Mouse (Mus musculus) small intestine, adult 2 months (tissue): ENCODE measurements around the gene Acat1. TPM values are rescaled to one million over a fixed set of nuclear protein-coding genes. Genes with fewer than 3 reads are reported as not detected.

Source experiments
- H3K27ac ChIP-seq: fragments of 200-500 bp; 2 replicates; pipeline ENCODE4 v1.5.1; 2012; ENCODE audit warnings: low read depth, low read length, control low read depth, inconsistent platforms; ENCODE audit not compliant: insufficient read depth
- H3K27me3 ChIP-seq: fragments of 200-500 bp; 2 replicates; pipeline ENCODE4 v1.6.1; 2012; ENCODE audit warnings: mild to moderate bottlenecking, moderate library complexity, low read length, inconsistent platforms; ENCODE audit not compliant: control insufficient read depth, insufficient read depth
- H3K36me3 ChIP-seq: fragments of 200-500 bp; 2 replicates; pipeline ENCODE4 v1.6.1; 2012; ENCODE audit warnings: mild to moderate bottlenecking, low read length, control low read depth, inconsistent platforms; ENCODE audit not compliant: control insufficient read depth, insufficient read depth
- H3K4me1 ChIP-seq: fragments of 200-500 bp; 2 replicates; pipeline ENCODE4 v1.6.1; 2012; ENCODE audit warnings: low read length, inconsistent platforms, mixed read lengths; ENCODE audit not compliant: control insufficient read depth, insufficient read depth, insufficient read length
- H3K4me3 ChIP-seq: fragments of 200-500 bp; 2 replicates; pipeline ENCODE4 v1.5.1; 2012; ENCODE audit warnings: low read depth, mild to moderate bottlenecking, control low read depth, inconsistent platforms, low read length, moderate library complexity
- CTCF ChIP-seq: fragments of 200-500 bp; IDR thresholded peaks from 2 replicates; pipeline ENCODE4 v1.5.1; 2012; ENCODE audit warnings: low read depth, mild to moderate bottlenecking, control low read depth, inconsistent platforms, low read length, moderate library complexity, mixed read lengths; ENCODE audit not compliant: insufficient replicate concordance, insufficient read length; ENCODE audit errors: extremely low read depth
- POLR2A ChIP-seq: fragments of 200-500 bp; IDR thresholded peaks from 2 replicates; pipeline ENCODE4 v1.6.1; 2012; ENCODE audit warnings: low read depth, mild to moderate bottlenecking, control low read depth, inconsistent platforms, low read length, moderate library complexity
- WGBS: fragments of 180-500 bp; shearing (Covaris S2); methylation state at CpG from one replicate; pipeline ENCODE4 v1.1.7; 2018; 5-methylcytosine and 5-hydroxymethylcytosine counted together
- polyA plus RNA-seq: library from polyadenylated mRNA; depleted of rRNA; stranded (reverse); fragments of >200 nt; gene quantifications from 2 replicates; pipeline ENCODE4 v1.2.3, GENCODE M21; 2012

The Acat1 gene
- polyA plus RNA-seq, 1 experiment, result 12.6 TPM

GRCm38 (mm10) chr9:53581870-53582269 lies 28.3 kb downstream of the Acat1 start:
- Histone ChIP-seq H3K4me1 (no peaks in the 10 kb centered on the region), H3K4me3 (no peak overlapping the region), H3K27me3 (no peaks in the 10 kb centered on the region), H3K36me3 (peaks cover 52% of the 10 kb centered on the region), H3K27ac (no peak overlapping the region)
- 92% methylated on average over 4 of the region's 4 CpGs for WGBS
- no peak for TF ChIP-seq CTCF

- Histone ChIP-seq H3K36me3 (peaks cover 23% of the 10 kb centered on the region), H3K4me1 (no peaks in the 10 kb centered on the region), H3K27me3 (no peaks in the 10 kb centered on the region), H3K27ac (no peak overlapping the region), H3K4me3 (no peak overlapping the region)
- 83% methylated on average over 5 of the region's 5 CpGs for WGBS
- no peak for TF ChIP-seq POLR2A
- TF ChIP-seq CTCF, result no peak
Measured at GRCm38 (mm10) chr9:53575721-53576120, 34.5 kb downstream of the Acat1 start.

GRCm38 (mm10) chr9:53572516-53573307 lies 37.5 kb downstream of the Acat1 start:
- TF ChIP-seq CTCF, result no peak
- no peak for TF ChIP-seq POLR2A
- Histone ChIP-seq H3K27ac (no peak overlapping the region), H3K36me3 (peaks cover 26% of the 10 kb centered on the region), H3K4me3 (no peak overlapping the region), H3K27me3 (no peaks in the 10 kb centered on the region), H3K4me1 (no peaks in the 10 kb centered on the region)
- WGBS, result 84% methylated on average over 7 of the region's 7 CpGs

DNA sequence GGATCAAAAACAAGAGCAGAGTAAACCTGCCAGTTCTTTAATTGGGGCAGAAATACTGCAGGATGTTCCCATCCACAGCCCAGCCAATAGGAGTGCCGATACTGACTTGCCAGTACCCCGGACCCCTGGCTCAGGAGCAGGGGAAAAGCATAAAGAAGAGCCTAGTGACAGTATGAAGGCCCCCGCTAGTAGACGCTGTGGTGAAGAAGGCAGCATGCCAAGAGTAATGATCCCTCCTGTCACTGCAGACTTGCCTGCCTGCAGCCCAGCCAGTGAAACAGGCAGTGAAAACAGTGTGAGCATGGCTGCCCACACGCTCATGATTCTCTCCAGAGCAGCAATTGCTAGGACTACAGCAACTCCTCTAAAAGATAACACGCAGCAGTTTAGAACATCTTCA lies 39.5 kb downstream of the Acat1 start:
- no peak overlapping the region for H3K4me3 ChIP-seq
- H3K27ac ChIP-seq, result no peak overlapping the region
- TF ChIP-seq POLR2A, result no peak
- no peak for TF ChIP-seq CTCF
- no peaks in the 10 kb centered on the region for H3K27me3 ChIP-seq
- H3K4me1 ChIP-seq, result no peaks in the 10 kb centered on the region
- H3K36me3 ChIP-seq, result peaks cover 33% of the 10 kb centered on the region
- 87% methylated on average over 6 of the region's 6 CpGs for WGBS

- under 1% methylated on average over 34 of the region's 34 CpGs for WGBS
- TF ChIP-seq CTCF (no peak), POLR2A (no peak)
- peak overlapping the region; percentile 56; the same call in 1 of the 2 replicates for H3K27ac ChIP-seq
- no peaks in the 10 kb centered on the region for H3K27me3 ChIP-seq
- H3K4me3 ChIP-seq, result peak overlapping the region; percentile 83
- H3K36me3 ChIP-seq, result no peaks in the 10 kb centered on the region
- H3K4me1 ChIP-seq, result peaks cover 4% of the 10 kb centered on the region; the same call in 1 of the 2 replicates
Measured at GRCm38 (mm10) chr9:53537336-53537965, 72.7 kb downstream of the Acat1 start.

DNA sequence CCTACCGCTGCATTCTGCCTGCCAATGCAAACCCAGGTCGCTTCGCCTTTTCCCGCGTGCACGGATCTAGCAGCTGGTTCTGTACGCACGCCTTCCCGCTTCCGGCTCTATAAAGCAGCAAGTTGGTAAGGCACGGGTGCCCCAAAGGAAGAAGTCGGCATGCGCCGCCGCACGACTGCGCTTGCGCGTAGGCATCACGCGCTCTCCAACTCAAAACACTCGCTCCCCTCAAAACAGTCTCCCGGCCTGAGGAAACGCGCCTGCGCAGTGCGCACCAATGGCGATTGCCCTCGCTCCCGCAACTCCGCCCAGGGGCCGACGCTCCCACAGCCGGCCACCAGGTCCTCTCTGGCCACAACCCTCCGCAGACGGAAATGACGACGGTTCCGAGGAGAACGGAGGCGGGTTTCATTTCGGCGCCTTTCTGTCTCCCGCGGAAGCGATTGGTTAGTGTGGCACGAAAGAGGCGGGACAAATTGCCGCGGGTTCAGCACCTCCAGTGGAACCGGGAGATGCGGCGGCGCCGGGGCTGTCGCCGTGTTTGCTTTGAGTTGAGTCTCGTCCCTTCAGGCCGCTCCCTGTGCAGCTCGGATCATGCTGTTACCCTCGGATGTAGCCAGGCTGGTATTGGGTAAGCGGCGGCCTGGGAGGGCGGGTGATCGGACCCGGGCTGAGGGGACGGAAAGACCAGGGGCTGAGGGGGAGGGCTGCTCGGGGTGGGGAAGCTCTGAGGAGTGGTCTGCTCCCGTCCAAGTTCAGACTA lies 73.4 kb downstream of the Acat1 start, which contains the start of the genes Atm and Npat:
Atm (minus strand) TSS at position 183 of the 763 bp plus-strand sequence.
Npat (plus strand) TSS at position 490 of the 763 bp plus-strand sequence.
- H3K27me3 ChIP-seq, result no peaks in the 10 kb centered on the region
- under 1% methylated on average over 69 of the region's 69 CpGs for WGBS

More for the DNA sequence above, 73.4 kb downstream of the Acat1 start, which contains the start of the genes Atm and Npat:
- Histone ChIP-seq H3K36me3 (no peaks in the 10 kb centered on the region), H3K4me3 (peak within 1 kb of the TSS; percentile 83), H3K4me1 (peaks cover 4% of the 10 kb centered on the region; the same call in 1 of the 2 replicates), H3K27ac (peak within 1 kb of the TSS; percentile 76)
- peak; percentile 63; the same call in 1 of the 2 replicates for TF ChIP-seq POLR2A
- no peak for TF ChIP-seq CTCF
